Comparison of ENCODE assay signal across 9 mouse cellular contexts in genomic region chr1:120602876-120603655, GRCm38 (mm10). TPM values are rescaled to one million over a fixed set of nuclear protein-coding genes. Genes with fewer than 3 reads are reported as not detected.
DNase-seq lines count a peak whose midpoint lies in the region; ATAC-seq and TF ChIP-seq lines count a peak whose summit lies in the region.
"Had no signal": no experiment of that assay in that cellular context is flagged by ENCODE, and none has a peak within 500 bp of the region (broad histone marks: within the 10 kb centered on the region; RNA-seq: fewer than 3 reads in every experiment).

No protein-coding gene starts in this region.

- no peak for TF ChIP-seq CTCF in G1E (IDR thresholded peaks at IDR 0.05; ENCODE audit: low read depth, low read length)

- intact Hi-C loops in heart, postnatal 25 days (cut with DNase I) = loop anchor here (5.0 to 10.0 kb wide), 2 partner anchors 152 to 794 kb away; no protein-coding TSS in a partner anchor

- under 1% methylated on average over 68 of the region's 83 CpGs for WGBS in heart, embryonic 11.5 days (ENCODE audit: insufficient replicate concordance)
- WGBS in embryonic facial prominence, embryonic 14.5 days = under 1% methylated on average over 27 of the region's 83 CpGs
- WGBS in kidney, embryonic 16.5 days = under 1% methylated on average over 59 of the region's 83 CpGs

- no peak overlapping the region for H3K27ac ChIP-seq in heart, embryonic 11.5 days (ENCODE audit: low read depth, low read length)
- H3K27ac ChIP-seq in embryonic facial prominence, embryonic 14.5 days (replicated peaks; ENCODE audit: low read depth, low read length) = peak overlapping the region; percentile 41; the same call in 1 of the 2 replicates
- H3K27ac ChIP-seq in kidney, embryonic 16.5 days (ENCODE audit: low read length) = no peak overlapping the region

- peaks cover 96% of the 10 kb centered on the region for H3K27me3 ChIP-seq in heart, embryonic 11.5 days (ENCODE audit: control insufficient read depth, insufficient read depth, low read length)
- H3K27me3 ChIP-seq in G1E (ENCODE audit: insufficient read depth, low read length) (peaks cover 3% of the 10 kb centered on the region; the same call in 1 of the 2 replicates), myocyte (ENCODE audit: control insufficient read depth, insufficient read depth, insufficient read length) (no peaks in the 10 kb centered on the region)
- H3K27me3 ChIP-seq in embryonic facial prominence, embryonic 14.5 days (replicated peaks; ENCODE audit: control insufficient read depth, insufficient read depth, low read length) = peaks cover 94% of the 10 kb centered on the region
- H3K27me3 ChIP-seq in kidney, embryonic 16.5 days (ENCODE audit: insufficient read depth, low read length) = peaks cover 94% of the 10 kb centered on the region

- peak overlapping the region; percentile 87 for H3K4me2 ChIP-seq in heart, embryonic 11.5 days
- peak overlapping the region; percentile 84 for H3K4me2 ChIP-seq in embryonic facial prominence, embryonic 14.5 days (ENCODE audit: low read depth, low read length)
- H3K4me2 ChIP-seq in kidney, embryonic 16.5 days (replicated peaks; ENCODE audit: low read depth, low read length) = peak overlapping the region; percentile 65
- H3K4me2 ChIP-seq in myocyte (ENCODE audit: low read depth) = peak overlapping the region; percentile 98

- no peak for DNase-seq in heart, postnatal 25 days (ENCODE audit: low spot score)
- no peak for DNase-seq in G1E (ENCODE audit: low spot score)
- DNase-seq in embryonic facial prominence, embryonic 14.5 days (ENCODE audit: low spot score) = no peak
- DNase-seq in left cerebral cortex, adult 11 months (ENCODE audit: low spot score) = no peak
- DNase-seq in frontal cortex, postnatal 36 days (ENCODE audit: low spot score in 2 of 2) = no peak

- H3K4me3 ChIP-seq in heart, embryonic 11.5 days (ENCODE audit: low read depth, low read length) = peak overlapping the region; percentile 56
- H3K4me3 ChIP-seq in G1E (ENCODE audit: low read depth, low read length) = peak overlapping the region; percentile 38; the same call in 1 of the 2 replicates
- peak overlapping the region; percentile 52 for H3K4me3 ChIP-seq in embryonic facial prominence, embryonic 14.5 days (ENCODE audit: low read depth, low read length)
- H3K4me3 ChIP-seq in kidney, embryonic 16.5 days (ENCODE audit: low read length) = peak overlapping the region; percentile 49
- peak overlapping the region; percentile 75 for H3K4me3 ChIP-seq in myocyte

- TF ChIP-seq POLR2A in myocyte (IDR thresholded peaks at IDR 0.05; ENCODE audit: insufficient read length, low read depth) = peak; percentile 36

- ATAC-seq in heart, embryonic 11.5 days (replicated peaks; ENCODE audit: insufficient number of reproducible peaks, low FRiP score, low TSS enrichment) = no peak; the same call in 1 of the 2 replicates
- no peak for ATAC-seq in G1E (ENCODE audit: extremely low read depth, insufficient number of reproducible peaks, low FRiP score, poor library complexity, severe bottlenecking)
- peak; percentile 31; the same call in 1 of the 2 replicates for ATAC-seq in embryonic facial prominence, embryonic 14.5 days (ENCODE audit: low read depth)
- peak; percentile 44; the same call in 1 of the 2 replicates for ATAC-seq in kidney, embryonic 16.5 days (ENCODE audit: low FRiP score, low TSS enrichment)

- peak overlapping the region; percentile 65 for H3ac ChIP-seq in myocyte (ENCODE audit: control insufficient read depth, insufficient read length)

- peaks cover 36% of the 10 kb centered on the region for H3K79me2 ChIP-seq in myocyte (ENCODE audit: control insufficient read depth, insufficient read depth)

- no peaks in the 10 kb centered on the region for H3K9me3 ChIP-seq in heart, embryonic 11.5 days (replicated peaks; ENCODE audit: control insufficient read depth, low read length)
- H3K9me3 ChIP-seq in G1E (replicated peaks) = peaks cover 90% of the 10 kb centered on the region
- H3K9me3 ChIP-seq in embryonic facial prominence, embryonic 14.5 days (ENCODE audit: control insufficient read depth, low read length) = no peaks in the 10 kb centered on the region
- no peaks in the 10 kb centered on the region for H3K9me3 ChIP-seq in kidney, embryonic 16.5 days (ENCODE audit: low read length)

- peaks cover 10% of the 10 kb centered on the region for H3K4me1 ChIP-seq in heart, embryonic 11.5 days (ENCODE audit: control insufficient read depth, insufficient read depth, low read length)
- no peaks in the 10 kb centered on the region for H3K4me1 ChIP-seq in G1E (ENCODE audit: insufficient read depth, low read depth, low read length)
- H3K4me1 ChIP-seq in embryonic facial prominence, embryonic 14.5 days (ENCODE audit: control insufficient read depth, insufficient read depth, low read length) = peaks cover 4% of the 10 kb centered on the region; the same call in 1 of the 2 replicates
- peaks cover 16% of the 10 kb centered on the region for H3K4me1 ChIP-seq in kidney, embryonic 16.5 days (ENCODE audit: insufficient read depth, low read length)

- no peaks in the 10 kb centered on the region for H3K36me3 ChIP-seq in heart, embryonic 11.5 days (ENCODE audit: control insufficient read depth, insufficient read depth, low read length)
- H3K36me3 ChIP-seq in G1E (replicated peaks) (no peaks in the 10 kb centered on the region), myocyte (ENCODE audit: control insufficient read depth, insufficient read depth) (no peaks in the 10 kb centered on the region)
- H3K36me3 ChIP-seq in embryonic facial prominence, embryonic 14.5 days (ENCODE audit: control insufficient read depth, insufficient read depth, low read length) = no peaks in the 10 kb centered on the region
- no peaks in the 10 kb centered on the region for H3K36me3 ChIP-seq in kidney, embryonic 16.5 days (ENCODE audit: insufficient read depth, low read length)

- peak overlapping the region; percentile 46; the same call in 1 of the 2 replicates for H3K9ac ChIP-seq in heart, embryonic 11.5 days (ENCODE audit: low read depth, low read length)
- peak overlapping the region; percentile 68 for H3K9ac ChIP-seq in embryonic facial prominence, embryonic 14.5 days (ENCODE audit: low read depth, low read length)
- no peak overlapping the region; the same call in 1 of the 2 replicates for H3K9ac ChIP-seq in kidney, embryonic 16.5 days (replicated peaks; ENCODE audit: low read length)

TF ChIP-seq in myocyte, 11 proteins besides CTCF, POLR2A, EP300 and RAD21:
- TF ChIP-seq SRF (IDR thresholded peaks at IDR 0.05; ENCODE audit: control insufficient read depth, insufficient read length, low read depth) (no peak), REST (IDR thresholded peaks at IDR 0.05; ENCODE audit: insufficient read depth, insufficient read length) (no peak), E2F4 (IDR thresholded peaks at IDR 0.05; ENCODE audit: insufficient read depth) (no peak), TCF3 (IDR thresholded peaks at IDR 0.05; ENCODE audit: insufficient read length, low read depth) (no peak), MYOD1 (IDR thresholded peaks at IDR 0.05; ENCODE audit: control insufficient read depth in 1 of 3, insufficient read length in 2 of 3, low read depth in 2 of 3) (no peak), USF1 (IDR thresholded peaks at IDR 0.05; ENCODE audit: low read depth) (no peak), MAX (IDR thresholded peaks at IDR 0.05; ENCODE audit: low read depth) (no peak), POLR2AphosphoS2 (IDR thresholded peaks at IDR 0.05; ENCODE audit: insufficient read length, low read depth) (no peak), MYOG (IDR thresholded peaks at IDR 0.05; ENCODE audit: control insufficient read depth in 1 of 3, insufficient read depth in 1 of 3, insufficient read length in 2 of 3, low read depth in 2 of 3) (no peak), CEBPB (IDR thresholded peaks at IDR 0.05; ENCODE audit: insufficient read depth, poor library complexity, severe bottlenecking) (no peak), TCF12 (IDR thresholded peaks at IDR 0.05; ENCODE audit: insufficient read depth, poor library complexity, severe bottlenecking) (no peak)

RNA-seq across cellular contexts. Expression of gene En1, which starts 0.8 kb away (rescaled TPM):
- not detected in 2 replicates for polyA plus RNA-seq in heart, embryonic 11.5 days (2014; fragmentation: Nextera tagmentation; extraction: Ambion mirVana)
- total RNA-seq in heart, postnatal 25 days (2021) = not detected
- not detected in 2 replicates for total RNA-seq in G1E (2014; fragmentation: Nextera tagmentation)
- 0.06 and 0.11 TPM in 2 replicates for total RNA-seq in G1E (2017)
- not detected in 2 replicates for polyA plus RNA-seq in G1E (2012)
- polyA plus RNA-seq in embryonic facial prominence, embryonic 14.5 days (2014; fragmentation: Nextera tagmentation; extraction: Ambion mirVana) = 2.0 TPM in 2 replicates
- 0.06 TPM in 1 of 2 replicates, not detected in the other for polyA plus RNA-seq in kidney, embryonic 16.5 days (2015; fragmentation: Nextera tagmentation; extraction: Ambion mirVana)
- polyA plus RNA-seq in myocyte (2012; fragmentation: generic; extraction: Trizol) = 6.9 TPM
- polyA plus RNA-seq: large intestine, adult 2 months had no signal

Comparison
In these comparisons a context has a peak if more than half of its experiments do, and no peak if none do; other contexts are left out.
1. ATAC-seq: peak in embryonic facial prominence, embryonic 14.5 days (single experiment) and kidney, embryonic 16.5 days (single experiment); none in heart, embryonic 11.5 days (single experiment) and G1E (single experiment).
2. Peak in every context shown above with its lines, with median percentiles within 50 percentile points of each other: H3K4me2 ChIP-seq and H3K4me3 ChIP-seq.